Mouse (Mus musculus) regulatory T cell (primary cell): Measurements from ENCODE around the gene Dppa4.
"Not testable (repeated sequence)": the region's sequence is repeated elsewhere in the genome, so short reads cannot be mapped to it uniquely, and the experiment has no call there.

Experiments
- in situ Hi-C: fragments of 300-600 bp; cut with MboI, MseI; formaldehyde crosslinking; loops from one replicate; pipeline ENCODE4 v1.15.1; 2025; ENCODE audit warnings: high pct_unique_total_duplicates

The Dppa4 gene

GRCm38 (mm10) chr16:48283517-48283916 lies at the start of gene Dppa4:
Gene Dppa4, plus strand, starts transcription at chr16:48283733.
- in situ Hi-C loops, result loop anchor here (10.0 kb wide), 1 partner anchor 819 kb away; no protein-coding TSS in a partner anchor

DNA sequence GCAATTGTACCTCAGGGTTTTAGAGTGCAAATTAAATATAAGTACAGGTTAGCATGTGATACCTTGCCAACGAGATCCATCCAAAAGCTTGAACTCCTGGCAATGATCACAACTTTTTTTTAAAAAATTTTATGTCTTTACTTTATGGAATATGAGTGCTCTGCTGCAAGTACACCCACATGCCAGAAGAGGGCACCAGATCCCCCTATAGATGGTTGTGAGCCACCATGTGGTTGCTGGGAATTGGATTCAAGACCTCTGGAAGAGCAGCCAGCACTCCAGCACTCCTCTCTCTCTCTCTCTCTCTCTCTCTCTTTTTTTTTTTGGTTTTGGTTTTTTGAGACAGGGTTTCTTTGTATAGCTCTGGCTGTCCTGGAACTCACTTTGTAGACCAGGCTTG lies 48.5 kb upstream of the Dppa4 start:
- in situ Hi-C loops, result no loop called here

- in situ Hi-C loops, result no loop called here
Measured at GRCm38 (mm10) chr16:48237676-48238075, 45.9 kb upstream of the Dppa4 start.

- in situ Hi-C loops, result no loop called here
Measured at GRCm38 (mm10) chr16:48247044-48247661, 36.4 kb upstream of the Dppa4 start.

DNA sequence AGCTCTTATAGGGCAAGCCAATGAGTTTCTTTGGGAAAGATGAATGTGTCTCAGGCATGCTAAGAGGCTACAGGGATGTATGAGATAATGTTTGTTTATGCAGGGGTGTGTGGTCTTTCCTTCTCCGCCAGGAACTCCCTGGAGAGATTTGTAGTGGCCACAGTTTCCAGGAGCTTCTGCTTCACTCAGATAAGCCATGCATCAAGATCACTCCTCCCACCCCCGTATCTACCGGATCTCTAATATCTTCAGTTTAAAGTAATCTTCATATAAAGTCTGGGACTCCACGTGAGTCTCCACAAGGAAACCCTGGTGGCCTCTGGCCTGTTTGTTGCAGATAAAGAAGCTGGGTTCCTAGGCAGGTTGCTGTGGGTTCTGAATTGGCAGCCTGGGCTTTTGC lies 30.7 kb upstream of the Dppa4 start:
- in situ Hi-C loops, result no loop called here

DNA sequence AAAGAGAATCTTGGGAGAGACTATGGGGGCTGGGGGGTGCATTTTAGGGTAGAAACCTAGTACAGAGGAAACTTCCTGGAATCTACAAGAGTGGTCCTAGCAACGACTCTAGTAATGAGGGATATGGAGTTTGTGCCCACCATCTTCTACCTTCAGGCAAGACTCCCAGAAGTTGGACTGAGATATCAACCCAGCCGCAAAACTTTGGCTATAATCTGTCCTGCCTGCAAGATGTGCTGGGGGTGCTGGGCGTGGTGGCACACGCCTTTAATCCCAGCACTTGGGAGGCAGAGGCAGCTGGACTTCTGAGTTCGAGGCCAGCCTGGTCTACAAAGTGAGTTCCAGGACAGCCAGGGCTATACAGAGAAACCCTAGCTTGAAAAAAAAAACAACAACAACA lies 28.9 kb upstream of the Dppa4 start:
- in situ Hi-C loops, result no loop called here

- in situ Hi-C loops, result no loop called here
Measured at GRCm38 (mm10) chr16:48259519-48259918, 24.0 kb upstream of the Dppa4 start.

- in situ Hi-C loops, result no loop called here
Measured at GRCm38 (mm10) chr16:48262901-48263300, 20.6 kb upstream of the Dppa4 start.

GRCm38 (mm10) chr16:48265856-48266255 lies 17.7 kb upstream of the Dppa4 start:
- in situ Hi-C loops, result no loop called here

DNA sequence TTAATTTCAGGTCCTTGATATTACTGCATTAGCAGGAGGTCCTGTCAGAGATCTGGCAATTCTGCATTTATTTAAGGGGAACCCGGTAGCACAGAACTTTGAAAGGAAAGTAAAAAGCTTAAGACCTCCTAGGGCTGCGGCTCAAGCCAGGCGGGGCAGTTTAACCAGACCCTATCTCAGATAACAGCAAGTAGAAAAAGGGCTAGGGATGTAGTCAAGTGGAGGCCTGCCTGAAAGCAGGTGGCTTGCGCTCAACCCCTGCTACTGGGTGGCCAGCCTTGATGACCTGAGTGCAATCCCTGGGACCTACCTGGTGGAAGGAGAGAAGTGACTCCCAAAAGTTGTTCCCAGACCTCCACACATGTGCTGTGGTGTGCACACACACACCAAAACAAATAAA lies 6.6 kb upstream of the Dppa4 start:
- in situ Hi-C loops, result no loop called here

GRCm38 (mm10) chr16:48280883-48281282 lies 2.6 kb upstream of the Dppa4 start:
- in situ Hi-C loops, result loop anchor here (10.0 kb wide), 1 partner anchor 816 kb away; no protein-coding TSS in a partner anchor

GRCm38 (mm10) chr16:48282801-48283200 lies 732 bp upstream of the Dppa4 start:
- in situ Hi-C loops, result loop anchor here (10.0 kb wide), 1 partner anchor 818 kb away; no protein-coding TSS in a partner anchor

- in situ Hi-C loops, result loop anchor here (10.0 kb wide), 1 partner anchor 821 kb away; no protein-coding TSS in a partner anchor
Measured at GRCm38 (mm10) chr16:48285517-48285916, 2.0 kb downstream of the Dppa4 start.

DNA sequence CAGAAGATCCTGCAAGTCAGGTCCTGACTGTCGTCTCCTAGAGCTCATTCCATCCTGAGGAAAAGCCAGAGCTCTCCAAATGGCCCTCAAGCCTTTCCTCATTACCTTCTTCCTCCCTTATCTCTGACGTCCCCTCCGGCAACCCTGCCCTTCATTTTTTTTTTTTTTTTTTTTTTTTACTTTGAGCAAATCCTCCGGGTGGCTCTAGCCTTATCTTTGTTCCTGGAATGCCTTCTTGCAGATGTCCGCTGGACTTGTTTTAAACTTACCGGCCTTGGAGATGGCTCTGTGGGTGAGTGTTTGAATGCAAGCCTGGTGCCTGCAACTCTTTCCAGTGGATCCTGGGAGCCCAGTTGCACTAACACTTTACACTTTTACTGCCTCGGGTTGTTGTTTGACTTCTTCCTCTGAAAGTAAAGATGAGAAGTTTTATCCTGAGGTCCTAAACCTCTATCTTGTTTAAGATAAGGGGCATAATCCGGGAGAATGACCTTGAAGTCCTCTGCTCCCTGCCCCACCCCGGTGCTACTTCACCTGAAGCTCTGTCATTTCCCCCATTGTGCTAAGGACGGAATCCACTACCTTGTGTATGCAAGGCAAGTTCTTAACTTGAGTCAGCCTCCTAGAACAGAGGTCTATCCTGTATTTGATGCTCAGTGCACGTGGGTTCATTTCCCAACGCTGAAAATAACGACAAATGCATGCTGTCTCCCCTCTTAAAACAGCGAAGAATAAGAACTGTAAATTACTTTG lies 14.0 kb downstream of the Dppa4 start:
- in situ Hi-C loops, result no loop called here

- in situ Hi-C loops, result no loop called here
Measured at GRCm38 (mm10) chr16:48299884-48300283, 16.4 kb downstream of the Dppa4 start.

- in situ Hi-C loops, result no loop called here
Measured at GRCm38 (mm10) chr16:48303509-48303908, 20.0 kb downstream of the Dppa4 start, which contains the start of gene Dppa2. Gene Dppa2, plus strand, starts transcription at chr16:48303908.

DNA sequence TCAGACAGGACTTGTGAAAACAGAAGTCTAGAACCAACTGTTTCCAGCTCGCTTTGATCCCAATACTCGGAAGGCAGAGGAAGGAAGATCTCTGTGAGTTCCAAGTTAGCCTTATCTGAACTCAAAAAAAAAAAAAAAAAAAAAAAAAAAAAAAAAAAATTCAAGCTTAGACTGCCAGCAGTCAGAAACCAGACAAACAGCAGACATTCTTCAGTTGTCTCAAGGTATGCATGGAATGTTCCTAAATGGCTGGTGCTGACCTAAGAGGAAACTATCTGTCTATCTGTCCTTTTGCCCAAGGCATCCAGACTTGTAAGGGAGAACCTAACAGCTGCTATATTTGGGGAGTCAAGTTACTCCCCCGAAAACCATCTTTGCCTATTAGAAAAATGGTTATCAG lies 20.4 kb downstream of the Dppa4 start:
- in situ Hi-C loops, result no loop called here

DNA sequence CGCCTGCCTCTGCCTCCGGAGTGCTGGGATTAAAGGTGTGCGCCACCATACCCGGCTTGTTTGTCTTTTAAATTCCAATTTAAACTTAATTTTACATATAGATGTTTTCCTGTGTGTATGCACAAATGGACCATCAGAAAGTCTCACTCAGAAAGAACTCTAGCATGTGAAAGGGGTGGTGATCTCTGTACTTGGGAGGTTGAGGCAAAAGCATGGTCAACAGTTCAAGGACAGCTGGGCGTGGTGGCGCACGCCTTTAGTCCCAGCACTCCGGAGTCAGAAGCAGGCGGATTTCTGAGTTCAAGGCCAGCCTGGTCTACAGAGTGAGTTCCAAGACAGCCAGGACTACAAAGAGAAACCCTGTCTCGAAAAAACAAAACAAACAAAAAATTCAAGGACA lies 25.4 kb downstream of the Dppa4 start:
- in situ Hi-C loops, result not testable (repeated sequence)

DNA sequence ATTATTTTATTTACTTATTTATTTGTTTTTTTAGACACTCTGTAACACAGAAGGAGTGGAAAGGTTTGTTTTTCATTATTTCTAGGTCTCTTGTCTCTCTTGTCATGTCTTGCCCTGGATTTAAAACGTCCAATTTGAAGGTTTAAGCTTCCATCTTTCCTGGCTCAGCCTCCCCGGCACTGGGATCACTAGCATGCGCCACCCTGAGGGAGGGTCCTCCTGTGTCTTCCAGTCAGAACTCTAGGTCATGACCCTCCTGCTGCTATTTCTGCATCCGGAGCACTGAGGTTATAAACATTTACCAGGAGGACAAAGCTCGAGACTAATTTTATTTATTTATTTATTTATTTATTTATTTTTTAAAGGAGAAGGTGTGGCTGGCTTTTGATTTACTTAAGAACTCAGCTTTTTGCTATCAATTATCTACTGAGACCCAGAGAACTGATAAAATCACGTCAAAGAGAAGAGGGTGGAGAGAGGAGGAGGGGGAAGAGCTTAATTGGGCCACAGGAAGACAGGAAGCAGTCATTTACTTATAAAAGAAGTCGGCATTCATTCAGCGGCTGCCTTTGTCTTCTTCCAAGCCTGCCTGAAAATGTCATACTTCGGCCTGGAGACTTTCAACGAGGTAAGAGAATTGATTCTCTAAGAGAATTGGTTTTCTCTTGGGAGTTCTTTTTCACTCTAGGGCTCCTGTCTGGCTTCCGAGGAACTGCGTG lies 26.5 kb downstream of the Dppa4 start:
- in situ Hi-C loops, result no loop called here

- in situ Hi-C loops, result no loop called here
Measured at GRCm38 (mm10) chr16:48315294-48315693, 31.8 kb downstream of the Dppa4 start.

GRCm38 (mm10) chr16:48320781-48321180 lies 37.2 kb downstream of the Dppa4 start:
- in situ Hi-C loops, result no loop called here

DNA sequence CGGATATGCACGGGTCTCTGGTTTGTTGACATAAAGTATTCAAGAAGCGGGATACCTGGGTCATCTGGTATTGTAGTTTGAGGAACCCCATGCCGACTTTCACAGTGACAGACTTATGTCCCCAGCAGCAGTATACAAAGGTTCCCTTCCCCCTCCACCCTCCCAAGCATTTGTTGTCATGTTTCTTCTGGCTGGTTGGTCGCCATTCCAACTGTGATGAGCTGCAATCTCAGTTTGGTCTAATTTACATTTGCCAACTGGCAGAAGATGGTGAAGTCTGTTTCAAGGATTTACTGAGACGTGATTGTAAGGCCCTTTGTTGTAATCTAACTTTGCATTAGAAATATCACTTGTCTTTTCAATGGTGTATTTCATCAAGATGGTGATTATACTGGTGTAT lies 39.6 kb downstream of the Dppa4 start:
- in situ Hi-C loops, result no loop called here
